In the genomic region with DNA sequence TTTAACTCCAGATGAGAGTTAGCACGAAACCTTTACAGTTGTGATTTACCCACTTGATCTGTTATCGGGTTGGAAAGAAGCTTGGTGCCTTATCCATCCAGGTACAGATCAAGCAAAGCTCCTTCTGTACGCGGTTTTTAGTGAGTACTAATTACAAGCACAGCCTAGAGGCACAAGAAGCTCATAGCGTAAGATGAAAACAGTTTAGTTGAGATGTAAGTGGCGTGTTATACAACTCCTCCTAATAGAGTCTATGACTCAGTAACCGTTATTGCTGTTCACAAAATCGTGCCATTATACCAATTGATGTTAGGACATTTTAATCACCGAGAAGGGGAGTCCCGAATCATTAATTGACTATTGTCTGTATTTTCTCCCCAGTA, we compare ENCODE assay signal across 8 mouse cellular contexts. TPM values are rescaled to one million over a fixed set of nuclear protein-coding genes. Genes with fewer than 3 reads are reported as not detected.
DNase-seq lines count a peak whose midpoint lies in the region; ATAC-seq and TF ChIP-seq lines count a peak whose summit lies in the region.

No protein-coding gene starts in this region.

- H3K27me3 ChIP-seq in erythroblast, embryonic 14.5 days (ENCODE audit: control insufficient read depth), result no peaks in the 10 kb centered on the region
- H3K27me3 ChIP-seq in spleen, adult 2 months (ENCODE audit: control insufficient read depth, insufficient read depth, low read length), result no peaks in the 10 kb centered on the region
- no peaks in the 10 kb centered on the region for H3K27me3 ChIP-seq in limb, embryonic 14.5 days (ENCODE audit: control insufficient read depth, insufficient read depth, low read length)
- H3K27me3 ChIP-seq in stomach, postnatal 0 days (ENCODE audit: control insufficient read depth, insufficient read depth, low read length), result no peaks in the 10 kb centered on the region

- H3K9ac ChIP-seq in limb, embryonic 14.5 days (ENCODE audit: low read depth, low read length, severe bottlenecking), result peak overlapping the region; percentile 77
- peak overlapping the region; percentile 91 for H3K9ac ChIP-seq in stomach, postnatal 0 days (ENCODE audit: low read length)

- peak overlapping the region; percentile 74 for H3K4me2 ChIP-seq in limb, embryonic 14.5 days (replicated peaks; ENCODE audit: low read depth, low read length, severe bottlenecking)
- peak overlapping the region; percentile 70 for H3K4me2 ChIP-seq in stomach, postnatal 0 days (replicated peaks; ENCODE audit: low read depth)

- ATAC-seq in erythroblast, adult 5-6 weeks (replicated peaks; ENCODE audit: low FRiP score, poor library complexity, severe bottlenecking), result no peak
- ATAC-seq in limb, embryonic 14.5 days (ENCODE audit: low FRiP score, low read depth), result no peak
- no peak for ATAC-seq in stomach, postnatal 0 days (ENCODE audit: low FRiP score, low TSS enrichment)
- ATAC-seq in megakaryocyte-erythroid progenitor cell, adult 5-6 weeks (replicated peaks; ENCODE audit: low FRiP score, low TSS enrichment, poor library complexity, severe bottlenecking), result no peak

- no peak for DNase-seq in spleen, adult 2 months (ENCODE audit: low read depth in 1 of 2, low spot score in 2 of 2)
- DNase-seq in spleen, postnatal 10 days (ENCODE audit: low spot score in 2 of 2), result no peak
- DNase-seq in limb, embryonic 14.5 days (ENCODE audit: low spot score), result no peak
- no peak for DNase-seq in stomach, postnatal 0 days (ENCODE audit: low spot score)
- DNase-seq in gastrocnemius, postnatal 14 days, result no peak

- no peaks in the 10 kb centered on the region for H3K9me3 ChIP-seq in erythroblast, embryonic 14.5 days (ENCODE audit: control insufficient read depth, low read length)
- H3K9me3 ChIP-seq in limb, embryonic 14.5 days (ENCODE audit: control insufficient read depth, low read length), result no peaks in the 10 kb centered on the region
- no peaks in the 10 kb centered on the region for H3K9me3 ChIP-seq in stomach, postnatal 0 days (ENCODE audit: control insufficient read depth, low read length)

- intact Hi-C loops in gastrocnemius, postnatal 14 days (cut with DNase I; ENCODE audit: low total_unique reads), result loop anchor here (10.0 kb wide), 1 partner anchor 71 kb away; the partner anchor contains the start of gene Rpl37

- no peak for TF ChIP-seq EP300 in stomach, postnatal 0 days (optimal IDR thresholded peaks at IDR 0.05)

- peak overlapping the region; percentile 87 for H3K27ac ChIP-seq in spleen, adult 2 months (ENCODE audit: insufficient read depth, low read length)
- H3K27ac ChIP-seq in limb, embryonic 14.5 days (replicated peaks; ENCODE audit: low read depth, low read length), result 0 out of 2 replicates have a peak overlapping the region, but pooled peaks have one; percentile 72
- peak overlapping the region; percentile 93 for H3K27ac ChIP-seq in stomach, postnatal 0 days (replicated peaks)

- peak overlapping the region; percentile 94 for H3K4me3 ChIP-seq in erythroblast, embryonic 14.5 days (replicated peaks)
- peak overlapping the region; percentile 96 for H3K4me3 ChIP-seq in spleen, adult 2 months (ENCODE audit: extremely low read depth, insufficient read depth, insufficient read length)
- H3K4me3 ChIP-seq in limb, embryonic 14.5 days (replicated peaks; ENCODE audit: low read length), result peak overlapping the region; percentile 94
- H3K4me3 ChIP-seq in stomach, postnatal 0 days (ENCODE audit: low read depth, low read length), result peak overlapping the region; percentile 89

- peaks cover 21% of the 10 kb centered on the region for H3K4me1 ChIP-seq in erythroblast, embryonic 14.5 days (ENCODE audit: control insufficient read depth)
- H3K4me1 ChIP-seq in spleen, adult 2 months (ENCODE audit: control insufficient read depth, insufficient read depth, insufficient read length), result no peaks in the 10 kb centered on the region; the same call in none of the 2 replicates
- peaks cover 8% of the 10 kb centered on the region for H3K4me1 ChIP-seq in limb, embryonic 14.5 days (ENCODE audit: control insufficient read depth, insufficient read depth, low read length)
- no peaks in the 10 kb centered on the region for H3K4me1 ChIP-seq in stomach, postnatal 0 days (replicated peaks; ENCODE audit: control insufficient read depth, insufficient read depth)

- no peak for TF ChIP-seq POLR2A in spleen, adult 2 months (IDR thresholded peaks at IDR 0.05; ENCODE audit: low read depth, low read length)
- no peak for TF ChIP-seq POLR2A in limb, embryonic 14.5 days (IDR thresholded peaks at IDR 0.05; ENCODE audit: borderline replicate concordance, extremely low read depth, insufficient read depth, insufficient read length)

- WGBS in spleen, adult 2 months, result 24% methylated on average over 10 of the region's 10 CpGs
- WGBS in limb, embryonic 14.5 days, result 32% methylated on average over 10 of the region's 10 CpGs
- WGBS in stomach, postnatal 0 days, result 23% methylated on average over 10 of the region's 10 CpGs

- peaks cover 29% of the 10 kb centered on the region for H3K36me3 ChIP-seq in erythroblast, embryonic 14.5 days (ENCODE audit: control insufficient read depth)
- peaks cover 3% of the 10 kb centered on the region; the same call in 1 of the 2 replicates for H3K36me3 ChIP-seq in spleen, adult 2 months (ENCODE audit: control insufficient read depth, insufficient read depth, low read length)
- H3K36me3 ChIP-seq in limb, embryonic 14.5 days (ENCODE audit: control insufficient read depth, insufficient read depth, low read length), result peaks cover 12% of the 10 kb centered on the region
- H3K36me3 ChIP-seq in stomach, postnatal 0 days (ENCODE audit: control insufficient read depth, insufficient read depth, low read length), result no peaks in the 10 kb centered on the region

- no peak for TF ChIP-seq CTCF in spleen, adult 2 months (IDR thresholded peaks at IDR 0.05; ENCODE audit: extremely low read depth, insufficient read depth, insufficient read length, insufficient replicate concordance)
- TF ChIP-seq CTCF in stomach, postnatal 0 days (IDR thresholded peaks at IDR 0.05; ENCODE audit: low read depth), result no peak

RNA-seq across cellular contexts. Expression of gene Ttc33, which starts 1.0 kb away (rescaled TPM):
- 0.21 and 1.0 TPM in 2 replicates for polyA plus RNA-seq in erythroblast, embryonic 14.5 days (2012)
- total RNA-seq in erythroblast, adult 5-6 weeks (2015; ENCODE audit: low replicate concordance), result 12.3 and 29.4 TPM in 2 replicates
- 26.4 and 28.4 TPM in 2 replicates for total RNA-seq in erythroblast, adult 5-6 weeks (2017; ENCODE audit: low replicate concordance)
- polyA plus RNA-seq in spleen, adult 2 months (2012; rRNA removed), result 2.4 and 3.0 TPM in 2 replicates
- 11.6 and 19.0 TPM in 2 replicates for polyA plus RNA-seq in limb, embryonic 14.5 days (2012; rRNA removed)
- polyA plus RNA-seq in limb, embryonic 14.5 days (2014; fragmentation: Nextera tagmentation; extraction: Ambion mirVana), result 38.4 and 43.0 TPM in 2 replicates
- polyA plus RNA-seq in stomach, postnatal 0 days (2015; fragmentation: Nextera tagmentation; extraction: Ambion mirVana), result 26.7 and 27.3 TPM in 2 replicates
- total RNA-seq in megakaryocyte-erythroid progenitor cell, adult 5-6 weeks (2014; fragmentation: Nextera tagmentation), result 12.6 and 21.2 TPM in 2 replicates
- total RNA-seq in megakaryocyte-erythroid progenitor cell, adult 5-6 weeks (2017), result 35.6 and 36.8 TPM in 2 replicates
- total RNA-seq in gastrocnemius, postnatal 14 days (2021), result 10 to 100 TPM; 32.6 to 37.3 TPM

RNA-seq across cellular contexts. Expression of gene Prkaa1, which starts 42.6 kb away (rescaled TPM):
- polyA plus RNA-seq in erythroblast, embryonic 14.5 days (2012), result 0.23 and 0.25 TPM in 2 replicates
- 13.6 and 19.8 TPM in 2 replicates for total RNA-seq in erythroblast, adult 5-6 weeks (2015; ENCODE audit: low replicate concordance)
- 12.0 and 14.8 TPM in 2 replicates for total RNA-seq in erythroblast, adult 5-6 weeks (2017; ENCODE audit: low replicate concordance)
- polyA plus RNA-seq in spleen, adult 2 months (2012; rRNA removed), result 2.6 and 3.0 TPM in 2 replicates
- polyA plus RNA-seq in limb, embryonic 14.5 days (2012; rRNA removed), result 13.4 and 13.5 TPM in 2 replicates
- polyA plus RNA-seq in limb, embryonic 14.5 days (2014; fragmentation: Nextera tagmentation; extraction: Ambion mirVana), result 17.7 and 20.4 TPM in 2 replicates
- polyA plus RNA-seq in stomach, postnatal 0 days (2015; fragmentation: Nextera tagmentation; extraction: Ambion mirVana), result 13.7 and 13.9 TPM in 2 replicates
- total RNA-seq in megakaryocyte-erythroid progenitor cell, adult 5-6 weeks (2014; fragmentation: Nextera tagmentation), result 55.5 and 56.0 TPM in 2 replicates
- 59.3 and 69.1 TPM in 2 replicates for total RNA-seq in megakaryocyte-erythroid progenitor cell, adult 5-6 weeks (2017)
- total RNA-seq in gastrocnemius, postnatal 14 days (2021), result 10 to 100 TPM; 13.5 to 13.8 TPM

RNA-seq across cellular contexts. Expression of gene Ptger4, which starts 57.7 kb away (rescaled TPM):
- polyA plus RNA-seq in erythroblast, embryonic 14.5 days (2012), result 0.08 and 0.09 TPM in 2 replicates
- 4.8 and 13.6 TPM in 2 replicates for total RNA-seq in erythroblast, adult 5-6 weeks (2015; ENCODE audit: low replicate concordance)
- total RNA-seq in erythroblast, adult 5-6 weeks (2017; ENCODE audit: low replicate concordance), result 2.0 and 3.7 TPM in 2 replicates
- polyA plus RNA-seq in spleen, adult 2 months (2012; rRNA removed), result 18.7 and 30.1 TPM in 2 replicates
- polyA plus RNA-seq in limb, embryonic 14.5 days (2012; rRNA removed), result 3.4 and 5.2 TPM in 2 replicates
- 4.7 and 4.9 TPM in 2 replicates for polyA plus RNA-seq in limb, embryonic 14.5 days (2014; fragmentation: Nextera tagmentation; extraction: Ambion mirVana)
- 6.3 and 6.4 TPM in 2 replicates for polyA plus RNA-seq in stomach, postnatal 0 days (2015; fragmentation: Nextera tagmentation; extraction: Ambion mirVana)
- 7.3 and 9.9 TPM in 2 replicates for total RNA-seq in megakaryocyte-erythroid progenitor cell, adult 5-6 weeks (2014; fragmentation: Nextera tagmentation)
- total RNA-seq in megakaryocyte-erythroid progenitor cell, adult 5-6 weeks (2017), result 5.1 and 5.9 TPM in 2 replicates
- total RNA-seq in gastrocnemius, postnatal 14 days (2021), result 1 to 10 TPM; 1.3 TPM
